Mouse (Mus musculus) ES-E14 (cell line): ENCODE results near the gene Olfr61. TPM values are rescaled to one million over a fixed set of nuclear protein-coding genes. Genes with fewer than 3 reads are reported as not detected.
"Not testable (repeated sequence)": the region's sequence is repeated elsewhere in the genome, so short reads cannot be mapped to it uniquely, and the experiment has no call there.

ENCODE experiments used
- DNase-seq: peaks from one replicate; pipeline ENCODE4 v3.0.0-alpha.2; 2013; ENCODE audit warnings: low read depth, low spot score
- H3K27ac ChIP-seq: 2 replicates; pipeline ENCODE4 v1.5.1; 2012; ENCODE audit warnings: low read depth, mild to moderate bottlenecking, low read length, moderate library complexity, mixed read lengths; ENCODE audit not compliant: poor library complexity, insufficient read depth, severe bottlenecking
- H3K36me3 ChIP-seq: 2 replicates; pipeline ENCODE4 v1.6.1; 2012; ENCODE audit warnings: mild to moderate bottlenecking, low read length, moderate library complexity, mixed read lengths; ENCODE audit not compliant: control insufficient read depth, poor library complexity, insufficient read depth, severe bottlenecking
- H3K4me1 ChIP-seq, 2 experiments: fragments of 150-350 bp in 1 of 2; sonication (generic) in 1 of 2; 2 replicates each; pipeline ENCODE4 v1.6.1; 2012; ENCODE audit warnings: low read length in 2 of 2, mild to moderate bottlenecking in 1 of 2, mixed read lengths in 1 of 2; ENCODE audit not compliant: control insufficient read depth in 2 of 2, insufficient read depth in 2 of 2, poor library complexity in 1 of 2
- H3K4me3 ChIP-seq, 2 experiments: fragments of 150-350 bp in 1 of 2; sonication (generic) in 1 of 2; 2 replicates each; pipeline ENCODE4 v1.5.1; 2012; ENCODE audit warnings: low read length in 2 of 2, low read depth in 1 of 2, mild to moderate bottlenecking in 1 of 2, mixed read lengths in 1 of 2; ENCODE audit not compliant: insufficient read depth in 1 of 2, poor library complexity in 1 of 2, severe bottlenecking in 1 of 2
- H3K9ac ChIP-seq: 2 replicates; pipeline ENCODE4 v1.6.1; 2012; ENCODE audit warnings: low read depth, mild to moderate bottlenecking, low read length, mixed read lengths; ENCODE audit not compliant: poor library complexity, insufficient read depth, severe bottlenecking
- H3K9me3 ChIP-seq: fragments of 150-350 bp; sonication (generic); 2 replicates; pipeline ENCODE4 v1.6.1; 2012; ENCODE audit warnings: low read depth, mild to moderate bottlenecking, low read length; ENCODE audit not compliant: control insufficient read depth, insufficient read depth
- CHD2 ChIP-seq: IDR thresholded peaks from 2 replicates; pipeline ENCODE4 v1.6.1; 2014; ENCODE audit warnings: mild to moderate bottlenecking, low read depth, low read length, inconsistent platforms
- HCFC1 ChIP-seq: IDR thresholded peaks from 2 replicates; pipeline ENCODE4 v1.6.1; 2012; ENCODE audit warnings: low read length, inconsistent platforms, borderline replicate concordance; ENCODE audit not compliant: insufficient read depth
- MAFK ChIP-seq: IDR thresholded peaks from 2 replicates; pipeline ENCODE4 v1.6.1; 2014; ENCODE audit warnings: mild to moderate bottlenecking, low read depth, low read length, inconsistent platforms; ENCODE audit not compliant: insufficient read depth
- ZC3H11A ChIP-seq: IDR thresholded peaks from 2 replicates; pipeline ENCODE4 v1.6.1; 2012; ENCODE audit warnings: low read depth, mild to moderate bottlenecking, inconsistent platforms, low read length, borderline replicate concordance
- ZNF384 ChIP-seq: IDR thresholded peaks from 2 replicates; pipeline ENCODE4 v1.6.1; 2012; ENCODE audit warnings: low read depth, low read length, inconsistent platforms
- in situ Hi-C, 2 experiments: fragments of 600-800 bp; cut with MboI; formaldehyde crosslinking; loops; one replicate each; pipeline ENCODE4 v1.15.1; 2025; ENCODE audit warnings: low sequenced_read_pairs in 2 of 2, inconsistent platforms in 1 of 2; ENCODE audit not compliant: unreplicated experiment in 2 of 2
- total RNA-seq: library from RNA; depleted of rRNA; stranded (reverse); fragments of 300-350 nt; gene quantifications from 2 replicates; pipeline ENCODE4 v1.2.3, GENCODE M21; 2012; rRNA removed

The Olfr61 gene
- total RNA-seq: not detected in 2 replicates

- H3K9me3 ChIP-seq, H3K4me1 ChIP-seq, H3K9ac ChIP-seq, H3K4me3 ChIP-seq, H3K27ac ChIP-seq, in situ Hi-C loops, DNase-seq, H3K36me3 ChIP-seq: not testable (repeated sequence)
Measured at GRCm38 (mm10) chr7:140628670-140629069, at the start of gene Olfr61. Olfr61 (plus strand) TSS chr7:140628970.

DNA sequence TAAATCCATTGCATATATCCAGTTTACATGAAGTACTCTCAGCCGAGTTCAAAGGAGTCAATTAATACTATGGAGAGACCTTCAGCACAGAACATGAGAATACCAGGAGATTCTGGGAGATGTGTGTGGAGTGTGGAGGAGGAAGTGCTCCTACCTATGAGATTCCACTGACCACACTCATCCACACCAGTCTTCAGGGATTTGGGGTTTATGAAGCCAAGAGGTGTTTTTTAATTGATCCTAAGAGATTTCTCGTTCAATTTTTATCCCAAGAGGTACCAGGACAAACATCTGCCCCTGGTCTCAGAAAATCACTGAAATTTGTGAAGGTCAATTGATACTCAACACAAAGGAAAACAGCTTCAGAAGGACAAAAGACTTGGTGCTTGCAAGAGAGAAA, 27.8 kb upstream of the Olfr61 start, which contains the start of gene Olfr46:
TSS of gene Olfr46 (plus strand) at position 301 of the 400 bp plus-strand sequence.
- H3K36me3 ChIP-seq, H3K27ac ChIP-seq, H3K4me3 ChIP-seq, H3K9me3 ChIP-seq, H3K4me1 ChIP-seq, in situ Hi-C loops, H3K9ac ChIP-seq, DNase-seq: not testable (repeated sequence)

GRCm38 (mm10) chr7:140630559-140630958, 1.8 kb downstream of the Olfr61 start:
- Histone ChIP-seq H3K9me3 (no peaks in the 10 kb centered on the region), H3K4me1 (no peaks in the 10 kb centered on the region; a peak in 1 of 4 replicates), H3K9ac (no peak overlapping the region), H3K27ac (no peak overlapping the region), H3K36me3 (no peaks in the 10 kb centered on the region), H3K4me3 (no peak overlapping the region)
- in situ Hi-C loops: no loop called here
- TF ChIP-seq MAFK: no peak
- no peak for TF ChIP-seq ZNF384
- TF ChIP-seq CHD2: no peak
- TF ChIP-seq ZC3H11A: no peak
- no peak for TF ChIP-seq HCFC1
- DNase-seq: no peak

DNA sequence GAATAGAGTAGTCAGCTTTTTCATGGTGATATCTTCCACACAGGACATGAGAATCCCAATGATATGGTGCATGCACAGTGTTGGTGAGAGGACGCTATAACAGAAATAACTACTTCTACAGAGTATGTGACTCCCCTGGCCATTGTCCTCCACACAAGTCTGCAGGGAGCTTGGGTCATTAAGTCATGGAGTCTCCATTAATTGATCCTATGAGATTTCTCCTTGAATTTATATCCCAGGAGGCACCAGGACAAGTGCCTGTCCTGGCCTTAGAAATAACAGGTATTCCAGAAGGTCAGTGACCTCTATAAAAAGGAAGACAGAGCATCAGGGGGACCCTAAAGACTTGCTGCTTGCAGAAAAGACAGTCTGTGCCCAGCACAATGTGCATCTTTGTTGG, 17.4 kb downstream of the Olfr61 start, which contains the start of gene Olfr53:
TSS of gene Olfr53 (plus strand) at position 301 of the 400 bp plus-strand sequence.
- H3K27ac ChIP-seq: no peak within 1 kb of the TSS
- no peak within 1 kb of the TSS for H3K4me3 ChIP-seq
- in situ Hi-C loops: no loop called here
- no peak for DNase-seq
- H3K36me3 ChIP-seq: no peaks in the 10 kb centered on the region
- H3K9me3 ChIP-seq: no peaks in the 10 kb centered on the region
- H3K4me1 ChIP-seq: no peaks in the 10 kb centered on the region
- no peak for TF ChIP-seq CHD2
- TF ChIP-seq ZC3H11A: no peak
- TF ChIP-seq ZNF384: no peak
- TF ChIP-seq MAFK: no peak
- no peak within 1 kb of the TSS for H3K9ac ChIP-seq

GRCm38 (mm10) chr7:140659630-140660029, 30.9 kb downstream of the Olfr61 start, which contains the start of gene Olfr539:
Olfr539 (plus strand) TSS chr7:140659930.
- in situ Hi-C loops: no loop called here
- TF ChIP-seq CHD2 (no peak), MAFK (no peak), HCFC1 (no peak), ZNF384 (no peak), ZC3H11A (no peak)
- no peak for DNase-seq
- no peak within 1 kb of the TSS for H3K27ac ChIP-seq
- no peak within 1 kb of the TSS for H3K9ac ChIP-seq
- no peaks in the 10 kb centered on the region for H3K36me3 ChIP-seq
- H3K9me3 ChIP-seq: no peaks in the 10 kb centered on the region
- H3K4me3 ChIP-seq: no peak within 1 kb of the TSS
- H3K4me1 ChIP-seq: no peaks in the 10 kb centered on the region

DNA sequence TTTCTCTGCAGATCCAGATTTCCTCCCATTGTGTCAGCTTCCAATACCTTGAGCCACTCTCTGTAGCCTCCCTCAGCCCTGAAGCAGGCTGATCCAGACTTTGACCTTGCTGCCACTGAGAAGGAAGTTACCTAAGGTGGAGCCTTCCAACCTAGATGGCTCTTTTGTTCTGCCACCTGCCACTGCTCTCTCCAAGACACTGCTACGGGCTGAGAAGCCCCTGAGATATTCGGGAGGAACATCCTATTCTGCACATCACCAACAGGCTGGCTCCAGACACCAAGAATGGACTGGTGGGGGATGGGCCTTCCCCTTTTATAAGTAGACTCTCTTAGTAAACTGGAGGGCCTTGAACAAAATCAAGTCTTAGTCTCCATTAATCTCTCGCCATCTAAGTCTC, 41.9 kb downstream of the Olfr61 start:
- H3K36me3 ChIP-seq: not testable (repeated sequence)
- peaks cover 3 to 12% of the 10 kb centered on the region in 2 experiments; a peak in 2 of 4 replicates for H3K4me1 ChIP-seq

More for the DNA sequence above, 41.9 kb downstream of the Olfr61 start:
- DNase-seq, in situ Hi-C loops, H3K27ac ChIP-seq, H3K9me3 ChIP-seq, H3K9ac ChIP-seq, H3K4me3 ChIP-seq: not testable (repeated sequence)
